Mouse (Mus musculus) forebrain, postnatal 0 days (tissue): ENCODE results near the gene Igfbp4. TPM values are rescaled to one million over a fixed set of nuclear protein-coding genes. Genes with fewer than 3 reads are reported as not detected.

Experiments
- ATAC-seq: fragments of 200-750 bp; cut with Nextera tagmentation; 2 replicates; pipeline ENCODE4 v1.8.0; 2017; ENCODE audit warnings: mild to moderate bottlenecking, moderate library complexity
- DNase-seq: peaks from one replicate; pipeline ENCODE4 v3.0.0-alpha.2; 2015
- H3K27ac ChIP-seq: fragments of 300-500 bp; sonication (generic); 2 replicates; pipeline ENCODE4 v1.5.1; 2014; ENCODE audit warnings: low read depth, mild to moderate bottlenecking, antibody characterized with exemption, low read length, moderate library complexity, mixed read lengths
- H3K27me3 ChIP-seq: fragments of 300-500 bp; sonication (generic); 2 replicates; pipeline ENCODE4 v1.6.1; 2014; ENCODE audit warnings: mild to moderate bottlenecking, low read length, mixed read lengths; ENCODE audit not compliant: insufficient read depth
- H3K36me3 ChIP-seq: fragments of 300-500 bp; sonication (generic); 2 replicates; pipeline ENCODE4 v1.6.1; 2014; ENCODE audit warnings: mild to moderate bottlenecking, moderate library complexity; ENCODE audit not compliant: insufficient read depth
- H3K4me1 ChIP-seq: fragments of 300-500 bp; sonication (generic); 2 replicates; pipeline ENCODE4 v1.6.1; 2014; ENCODE audit warnings: antibody characterized with exemption; ENCODE audit not compliant: insufficient read depth
- H3K4me2 ChIP-seq: fragments of 300-500 bp; sonication (generic); 2 replicates; pipeline ENCODE4 v1.6.1; 2014; ENCODE audit warnings: low read depth, mild to moderate bottlenecking, moderate library complexity
- H3K4me3 ChIP-seq: fragments of 300-500 bp; sonication (generic); 2 replicates; pipeline ENCODE4 v1.5.1; 2014; ENCODE audit warnings: low read depth, low read length, mixed read lengths
- H3K9ac ChIP-seq: fragments of 300-500 bp; sonication (generic); 2 replicates; pipeline ENCODE4 v1.6.1; 2014; ENCODE audit warnings: mild to moderate bottlenecking
- H3K9me3 ChIP-seq: fragments of 300-500 bp; sonication (generic); 2 replicates; pipeline ENCODE4 v1.6.1; 2016; ENCODE audit warnings: low read length
- CTCF ChIP-seq: sonication (generic); IDR thresholded peaks from 2 replicates; pipeline ENCODE4 v1.5.1; 2016; ENCODE audit warnings: antibody characterized with exemption, control low read depth, low read depth
- WGBS: fragments of 180-500 bp; shearing (Covaris S2); extraction: QIAGEN DNeasy Blood & Tissue Kit; methylation state at CpG from one replicate; pipeline ENCODE4 v1.1.7; 2014; 5-methylcytosine and 5-hydroxymethylcytosine counted together
- polyA plus RNA-seq: library from polyadenylated mRNA; unstranded; fragments of >200 nt; fragmentation: Nextera tagmentation; extraction: Ambion mirVana; gene quantifications from 2 replicates; pipeline ENCODE4 v1.2.1, GENCODE M21; 2015
- total RNA-seq: library from RNA; depleted of rRNA; stranded (reverse); fragments of >200 nt; gene quantifications from 2 replicates; pipeline ENCODE4 v1.2.3, GENCODE M21; 2014

Gene Igfbp4
- total and polyA plus RNA-seq, 2 experiments from 2014 or later: 102 to 128 TPM

- Histone ChIP-seq H3K27me3 (no peaks in the 10 kb centered on the region), H3K9ac (no peak overlapping the region), H3K36me3 (peaks cover 12% of the 10 kb centered on the region; the same call in 1 of the 2 replicates), H3K4me3 (no peak overlapping the region), H3K9me3 (no peaks in the 10 kb centered on the region), H3K27ac (no peak overlapping the region), H3K4me2 (no peak overlapping the region), H3K4me1 (no peaks in the 10 kb centered on the region)
- WGBS: 85% methylated on average over 2 of the region's 2 CpGs
- DNase-seq (no peak), ATAC-seq (no peak)
- TF ChIP-seq CTCF: no peak
Measured at GRCm38 (mm10) chr11:99047643-99048042, 6.6 kb downstream of the Igfbp4 start.

- H3K4me1 ChIP-seq: no peaks in the 10 kb centered on the region
- WGBS: 61% methylated on average over 4 of the region's 4 CpGs
- DNase-seq (no peak), ATAC-seq (no peak)
- H3K9ac ChIP-seq: no peak overlapping the region
- H3K27me3 ChIP-seq: no peaks in the 10 kb centered on the region
- no peak overlapping the region for H3K4me3 ChIP-seq
- no peaks in the 10 kb centered on the region for H3K36me3 ChIP-seq
- no peak overlapping the region for H3K4me2 ChIP-seq
- TF ChIP-seq CTCF: no peak
- H3K9me3 ChIP-seq: no peaks in the 10 kb centered on the region
- H3K27ac ChIP-seq: no peak overlapping the region
Measured at GRCm38 (mm10) chr11:99055143-99055542, 14.1 kb downstream of the Igfbp4 start.

- H3K4me3 ChIP-seq: no peak overlapping the region
- 11% methylated on average over 8 of the region's 8 CpGs for WGBS
- H3K4me2 ChIP-seq: no peak overlapping the region
- ATAC-seq: no peak
- H3K9ac ChIP-seq: no peak overlapping the region
- H3K27me3 ChIP-seq: no peaks in the 10 kb centered on the region
- H3K27ac ChIP-seq: no peak overlapping the region
- no peaks in the 10 kb centered on the region for H3K36me3 ChIP-seq
- H3K9me3 ChIP-seq: no peaks in the 10 kb centered on the region
- no peaks in the 10 kb centered on the region for H3K4me1 ChIP-seq
- DNase-seq: no peak
- TF ChIP-seq CTCF: no peak
Measured at GRCm38 (mm10) chr11:99055571-99056452, 14.8 kb downstream of the Igfbp4 start.

- DNase-seq (no peak), ATAC-seq (no peak)
- H3K4me3 ChIP-seq: no peak overlapping the region
Measured at GRCm38 (mm10) chr11:99060435-99060834, 19.4 kb downstream of the Igfbp4 start.

GRCm38 (mm10) chr11:99062661-99063060, 21.6 kb downstream of the Igfbp4 start:
- Histone ChIP-seq H3K27ac (no peak overlapping the region), H3K9ac (no peak overlapping the region), H3K4me1 (0 out of 2 replicates have a peak, but pooled peaks cover 3% of the 10 kb centered on the region), H3K36me3 (no peaks in the 10 kb centered on the region), H3K27me3 (no peaks in the 10 kb centered on the region), H3K4me3 (no peak overlapping the region), H3K9me3 (no peaks in the 10 kb centered on the region), H3K4me2 (no peak overlapping the region)
- TF ChIP-seq CTCF: no peak
- 80% methylated on average over 7 of the region's 7 CpGs for WGBS
- no peak for ATAC-seq
- DNase-seq: no peak

More at GRCm38 (mm10) chr11:99060435-99060834, 19.4 kb downstream of the Igfbp4 start:
- TF ChIP-seq CTCF: no peak
- no peaks in the 10 kb centered on the region for H3K9me3 ChIP-seq
- no peak overlapping the region for H3K9ac ChIP-seq
- no peak overlapping the region for H3K27ac ChIP-seq
- H3K4me1 ChIP-seq: no peaks in the 10 kb centered on the region
- no peaks in the 10 kb centered on the region for H3K27me3 ChIP-seq
- H3K36me3 ChIP-seq: no peaks in the 10 kb centered on the region
- 89% methylated on average over 3 of the region's 3 CpGs for whole genome bisulfite sequencing
- no peak overlapping the region for H3K4me2 ChIP-seq

- no peak overlapping the region for H3K9ac ChIP-seq
- H3K4me1 ChIP-seq: 0 out of 2 replicates have a peak, but pooled peaks cover 3% of the 10 kb centered on the region
- no peak for ATAC-seq
- no peak overlapping the region for H3K4me3 ChIP-seq
- no peaks in the 10 kb centered on the region for H3K9me3 ChIP-seq
- H3K4me2 ChIP-seq: no peak overlapping the region
- no peaks in the 10 kb centered on the region for H3K36me3 ChIP-seq
- no peaks in the 10 kb centered on the region for H3K27me3 ChIP-seq
- WGBS: 46% methylated on average over 8 of the region's 8 CpGs
- no peak overlapping the region for H3K27ac ChIP-seq
- DNase-seq: no peak
- TF ChIP-seq CTCF: no peak
Measured at GRCm38 (mm10) chr11:99063406-99064131, 22.5 kb downstream of the Igfbp4 start.

GRCm38 (mm10) chr11:99065353-99065752, 24.3 kb downstream of the Igfbp4 start:
- WGBS: 82% methylated on average over 3 of the region's 3 CpGs
- no peak for DNase-seq
- H3K4me1 ChIP-seq: 0 out of 2 replicates have a peak, but pooled peaks cover 3% of the 10 kb centered on the region
- H3K9me3 ChIP-seq: no peaks in the 10 kb centered on the region
- H3K27ac ChIP-seq: no peak overlapping the region
- no peaks in the 10 kb centered on the region for H3K36me3 ChIP-seq
- no peak overlapping the region for H3K4me2 ChIP-seq
- no peak overlapping the region for H3K9ac ChIP-seq
- no peak for ATAC-seq
- no peaks in the 10 kb centered on the region for H3K27me3 ChIP-seq
- TF ChIP-seq CTCF: no peak
- H3K4me3 ChIP-seq: no peak overlapping the region
